In genomic region chr3:30093005-30093404, GRCm38 (mm10) we compare ENCODE assay signal across 26 mouse cellular contexts.
DNase-seq lines count a peak whose midpoint lies in the region; ATAC-seq and TF ChIP-seq lines count a peak whose summit lies in the region.
"Had no signal": no experiment of that assay in that cellular context is flagged by ENCODE, and none has a peak within 500 bp of the region (broad histone marks: within the 10 kb centered on the region; RNA-seq: fewer than 3 reads in every experiment).

No protein-coding gene starts in this region.

- H3K9me3 ChIP-seq in kidney, embryonic 16.5 days (ENCODE audit: low read length) = no peaks in the 10 kb centered on the region
- H3K9me3 ChIP-seq: heart, embryonic 15.5 days; liver, embryonic 12.5 days; midbrain, embryonic 15.5 days; neural tube, embryonic 15.5 days had no signal

- 55% methylated on average over 1 of the region's 1 CpGs for WGBS in kidney, embryonic 16.5 days

- no peak for TF ChIP-seq CTCF in embryonic fibroblast, embryonic 13.5 days (IDR thresholded peaks at IDR 0.05; ENCODE audit: borderline replicate concordance, insufficient read depth, low read length)

- no peak overlapping the region for H3K9ac ChIP-seq in kidney, embryonic 16.5 days (replicated peaks; ENCODE audit: low read length)
- H3K9ac ChIP-seq: heart, embryonic 15.5 days; hindbrain, embryonic 14.5 days; liver, embryonic 12.5 days; midbrain, embryonic 15.5 days; neural tube, embryonic 15.5 days had no signal

- no peak for ATAC-seq in kidney, embryonic 16.5 days (ENCODE audit: low FRiP score, low TSS enrichment)
- no peak for ATAC-seq in megakaryocyte-erythroid progenitor cell, adult 5-6 weeks (replicated peaks; ENCODE audit: low FRiP score, low TSS enrichment, poor library complexity, severe bottlenecking)
- ATAC-seq: forebrain, embryonic 14.5 days; inflammation-experienced regulatory T-cells, adult 6 months; liver, embryonic 12.5 days; midbrain, embryonic 15.5 days had no signal

- peaks cover 18% of the 10 kb centered on the region for H3K4me1 ChIP-seq in kidney, embryonic 16.5 days (ENCODE audit: insufficient read depth, low read length)
- peaks cover 18% of the 10 kb centered on the region for H3K4me1 ChIP-seq in embryonic fibroblast, embryonic 13.5 days (ENCODE audit: control insufficient read depth, insufficient read depth, low read length)
- H3K4me1 ChIP-seq: liver, embryonic 12.5 days; midbrain, embryonic 15.5 days; neural tube, embryonic 15.5 days had no signal

- no peaks in the 10 kb centered on the region for H3K36me3 ChIP-seq in kidney, embryonic 16.5 days (ENCODE audit: insufficient read depth, low read length)
- H3K36me3 ChIP-seq in myocyte (ENCODE audit: control insufficient read depth, insufficient read depth) = no peaks in the 10 kb centered on the region
- H3K36me3 ChIP-seq: heart, embryonic 15.5 days; liver, embryonic 12.5 days; midbrain, embryonic 15.5 days; neural tube, embryonic 15.5 days had no signal

- peak overlapping the region; percentile 60; the same call in 1 of the 2 replicates for H3K27ac ChIP-seq in kidney, embryonic 16.5 days (ENCODE audit: low read length)
- peak overlapping the region; percentile 72; the same call in 1 of the 2 replicates for H3K27ac ChIP-seq in embryonic fibroblast, embryonic 13.5 days (ENCODE audit: insufficient read depth, low read length)
- H3K27ac ChIP-seq: heart, embryonic 15.5 days; hindbrain, embryonic 14.5 days; left cerebral cortex, adult 2 months; liver, embryonic 12.5 days; midbrain, embryonic 15.5 days; neural tube, embryonic 15.5 days had no signal

- no peak overlapping the region for H3ac ChIP-seq in myocyte (ENCODE audit: control insufficient read depth, insufficient read length)

- no peaks in the 10 kb centered on the region for H3K79me2 ChIP-seq in myocyte (ENCODE audit: control insufficient read depth, insufficient read depth)

- TF ChIP-seq POLR2A in embryonic fibroblast, embryonic 13.5 days (IDR thresholded peaks at IDR 0.05; ENCODE audit: low read depth, low read length) = no peak
- TF ChIP-seq POLR2A in myocyte (IDR thresholded peaks at IDR 0.05; ENCODE audit: insufficient read length, low read depth) = no peak

- no peaks in the 10 kb centered on the region for H3K27me3 ChIP-seq in kidney, embryonic 16.5 days (ENCODE audit: insufficient read depth, low read length)
- no peaks in the 10 kb centered on the region for H3K27me3 ChIP-seq in myocyte (ENCODE audit: control insufficient read depth, insufficient read depth, insufficient read length)
- H3K27me3 ChIP-seq: heart, embryonic 15.5 days; liver, embryonic 12.5 days; midbrain, embryonic 15.5 days; neural tube, embryonic 15.5 days had no signal

- H3K4me3 ChIP-seq in kidney, embryonic 16.5 days (ENCODE audit: low read length) = no peak overlapping the region
- no peak overlapping the region for H3K4me3 ChIP-seq in embryonic fibroblast, embryonic 13.5 days (ENCODE audit: insufficient read depth, low read length)
- no peak overlapping the region for H3K4me3 ChIP-seq in myocyte
- H3K4me3 ChIP-seq: heart, embryonic 15.5 days; left cerebral cortex, adult 2 months; liver, embryonic 12.5 days; midbrain, embryonic 15.5 days; neural tube, embryonic 15.5 days had no signal

- no peak overlapping the region for H3K4me2 ChIP-seq in kidney, embryonic 16.5 days (replicated peaks; ENCODE audit: low read depth, low read length)
- peak overlapping the region; percentile 40 for H3K4me2 ChIP-seq in myocyte (ENCODE audit: low read depth)
- H3K4me2 ChIP-seq: heart, embryonic 15.5 days; hindbrain, embryonic 14.5 days; liver, embryonic 12.5 days; midbrain, embryonic 15.5 days; neural tube, embryonic 15.5 days had no signal

- DNase-seq in adrenal gland, postnatal 14 days = peak; percentile 20
- DNase-seq in adrenal gland, adult 18-20 months (ENCODE audit: low spot score in 2 of 2) = no peak
- no peak for DNase-seq in kidney, adult 18-20 months
- DNase-seq: cerebellum, adult 11-12 months; cerebellum, postnatal 10 days; gastrocnemius, postnatal 10 days; heart, postnatal 36 days; kidney, adult 8-10 months; left cerebral cortex, postnatal 4 days; lung, adult 18-20 months; lung, postnatal 36 days; right cerebral cortex, adult 18-20 months; right cerebral cortex, postnatal 4 days; thymus, postnatal 36 days had no signal

TF ChIP-seq in myocyte, 11 proteins besides CTCF, POLR2A, EP300 and RAD21:
- no peak for TF ChIP-seq MYOG (IDR thresholded peaks at IDR 0.05; ENCODE audit: control insufficient read depth in 1 of 3, insufficient read depth in 1 of 3, insufficient read length in 2 of 3, low read depth in 2 of 3)
- no peak for TF ChIP-seq MAX (IDR thresholded peaks at IDR 0.05; ENCODE audit: low read depth)
- no peak for TF ChIP-seq CEBPB (IDR thresholded peaks at IDR 0.05; ENCODE audit: insufficient read depth, poor library complexity, severe bottlenecking)
- no peak for TF ChIP-seq REST (IDR thresholded peaks at IDR 0.05; ENCODE audit: insufficient read depth, insufficient read length)
- TF ChIP-seq USF1 (IDR thresholded peaks at IDR 0.05; ENCODE audit: low read depth) = no peak
- no peak for TF ChIP-seq TCF3 (IDR thresholded peaks at IDR 0.05; ENCODE audit: insufficient read length, low read depth)
- TF ChIP-seq TCF12 (IDR thresholded peaks at IDR 0.05; ENCODE audit: insufficient read depth, poor library complexity, severe bottlenecking) = no peak
- no peak for TF ChIP-seq E2F4 (IDR thresholded peaks at IDR 0.05; ENCODE audit: insufficient read depth)
